Mouse (Mus musculus): ENCODE data around the gene Adgrl1.

The Adgrl1 gene

DNA sequence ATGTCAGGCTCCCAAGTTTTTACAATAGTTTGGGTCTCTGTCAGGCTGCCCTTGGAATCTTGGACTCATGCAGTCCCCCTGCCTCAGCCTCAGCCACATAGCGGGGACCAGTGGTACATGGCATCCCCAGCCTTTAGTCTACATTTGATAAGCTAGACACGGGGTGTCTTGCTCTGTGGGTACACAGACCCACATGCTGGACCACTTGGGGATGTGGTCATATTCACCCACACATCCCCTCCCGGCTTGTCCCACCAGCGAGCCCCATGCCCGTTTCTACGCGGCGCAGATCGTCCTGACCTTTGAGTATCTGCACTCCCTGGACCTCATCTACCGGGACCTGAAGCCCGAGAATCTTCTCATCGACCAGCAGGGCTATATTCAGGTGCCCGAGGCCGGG, 90.3 kb downstream of the Adgrl1 start:
- DNase-seq (ENCODE audit: low read depth), result no peak
